Mouse (Mus musculus): ENCODE data around the gene Chrnb2. TPM values are rescaled to one million over a fixed set of nuclear protein-coding genes. Genes with fewer than 3 reads are reported as not detected.
A peak's percentile ranks its signal among the peaks of the same experiment; 100 is the strongest.

Chrnb2 gene
- total RNA-seq, 2 experiments from 2014 or later = 28.4 to 29.2 TPM

DNA sequence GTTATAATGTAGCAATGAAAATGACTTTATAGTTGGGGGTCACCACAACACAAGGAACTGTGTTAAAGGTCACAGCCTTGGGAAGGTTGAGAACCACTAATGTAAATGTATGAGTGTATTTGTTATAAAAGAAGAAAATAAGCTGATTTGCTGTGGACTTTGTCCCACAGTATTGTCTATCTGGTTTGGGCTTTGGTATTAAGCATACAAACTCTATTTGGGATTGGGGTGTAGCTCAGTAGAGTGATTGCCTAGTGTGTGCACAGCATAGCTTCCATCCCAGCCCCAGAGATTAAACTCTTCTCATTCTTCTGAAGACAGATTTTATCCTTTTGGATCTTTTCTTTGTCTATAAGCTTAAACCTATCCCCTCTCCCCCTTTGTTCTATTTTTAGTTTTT is 42.4 kb downstream of the Chrnb2 start:
- no peak for DNase-seq
- intact Hi-C loops (cut with DNase I) = no loop called here

DNA sequence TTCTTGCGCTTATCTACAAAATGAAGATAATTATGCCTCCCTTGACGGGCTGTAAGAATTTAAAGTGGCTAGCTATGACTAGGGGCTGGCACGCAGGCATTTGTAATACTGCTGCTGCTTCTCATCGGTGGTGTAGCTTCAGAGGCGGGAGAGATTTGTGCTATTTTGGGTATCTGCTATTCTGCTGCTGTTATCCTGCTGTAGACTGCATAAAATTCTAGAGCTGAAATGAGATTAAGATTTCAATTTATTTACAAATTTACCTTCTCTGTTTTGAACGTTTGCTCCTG is 48.5 kb downstream of the Chrnb2 start:
- intact Hi-C loops (cut with DNase I) = no loop called here
- DNase-seq = no peak

DNA sequence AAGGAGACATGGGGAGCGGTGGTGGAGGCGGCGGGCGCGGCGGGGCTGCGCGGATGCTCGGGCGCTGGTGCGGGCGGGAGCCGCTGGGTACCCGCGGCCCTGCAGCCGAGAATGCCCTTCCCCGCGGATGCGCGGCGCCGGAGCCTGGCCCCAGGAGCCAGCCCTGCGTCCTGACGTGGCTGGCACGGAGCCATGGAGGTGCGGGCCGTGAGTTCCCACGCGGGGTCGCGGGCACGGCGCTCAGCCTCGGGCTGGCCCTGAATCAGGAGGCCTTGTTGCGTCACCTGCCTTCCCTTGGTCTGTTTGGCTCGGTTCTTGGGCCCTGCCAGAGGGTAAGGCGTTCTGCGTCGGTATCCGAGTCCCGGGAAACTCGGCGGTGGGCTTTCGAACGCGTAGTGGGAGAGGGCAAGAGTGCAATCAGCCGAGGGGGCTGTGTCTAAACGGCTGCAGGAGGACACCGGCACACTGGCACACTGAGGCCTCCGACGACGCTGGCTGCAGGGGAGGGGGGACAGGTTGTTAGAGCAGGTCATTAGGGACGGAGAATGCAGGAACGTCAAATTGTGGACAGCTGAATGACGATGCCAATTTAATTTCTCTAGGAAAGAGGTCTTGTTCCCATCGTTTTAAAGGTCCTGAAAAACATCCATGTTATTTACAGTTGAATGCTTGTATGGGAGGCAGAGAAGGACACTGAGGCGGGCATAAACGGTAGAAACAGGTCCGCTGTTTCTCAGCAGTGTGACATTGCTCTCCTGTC is 49.0 kb downstream of the Chrnb2 start:
- intact Hi-C loops (cut with DNase I) = no loop called here
- peak; percentile 56 for DNase-seq

DNA sequence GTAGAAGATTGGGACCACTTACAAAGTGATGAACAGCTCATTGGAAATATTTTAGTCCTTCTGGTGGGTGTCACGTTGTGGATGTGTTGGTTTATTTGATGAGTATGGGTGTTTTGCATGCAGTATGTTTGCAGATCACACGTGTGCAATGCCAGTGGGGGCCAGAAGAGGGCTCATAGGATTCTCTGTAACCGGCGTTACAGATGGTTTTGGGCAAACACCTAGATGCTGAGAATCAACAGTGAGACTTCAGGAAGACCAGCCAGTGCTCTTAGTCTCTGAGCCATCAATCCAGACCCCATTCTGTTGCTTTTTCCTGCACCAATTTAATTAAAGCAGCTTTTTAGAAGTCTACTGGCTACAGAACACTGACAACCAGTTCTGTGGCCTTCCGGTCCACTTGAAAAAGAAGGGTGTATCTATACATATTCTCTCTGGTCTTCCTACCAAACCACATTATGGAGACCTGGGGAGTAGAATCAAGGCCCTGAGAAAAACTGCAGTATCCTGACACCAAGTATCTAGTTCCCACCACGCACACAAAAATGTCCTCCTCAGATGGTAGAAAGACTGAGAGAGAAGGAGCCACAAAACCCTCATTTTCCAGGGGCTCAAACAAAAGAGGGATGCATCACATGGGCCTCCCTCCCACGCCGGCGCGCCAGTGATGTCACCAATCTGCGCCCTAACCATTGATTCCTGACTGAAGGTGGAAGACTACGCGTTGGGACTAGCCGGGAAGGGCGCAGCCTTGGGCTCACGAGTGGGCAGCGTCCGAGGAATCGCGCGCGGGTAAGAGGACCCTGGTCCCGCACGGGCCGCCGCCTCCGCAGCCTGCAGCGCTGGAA is 49.8 kb downstream of the Chrnb2 start, which contains the start of gene Adar:
Gene Adar (plus strand): TSS at position 664 of the 848 bp plus-strand sequence.
- peak; percentile 90 for DNase-seq
- intact Hi-C loops (cut with DNase I) = no loop called here

- DNase-seq = no peak
- intact Hi-C loops (cut with DNase I) = no loop called here
These were observed 60.4 kb downstream of the Chrnb2 start for GRCm38 (mm10) chr3:89704064-89704463.

DNA sequence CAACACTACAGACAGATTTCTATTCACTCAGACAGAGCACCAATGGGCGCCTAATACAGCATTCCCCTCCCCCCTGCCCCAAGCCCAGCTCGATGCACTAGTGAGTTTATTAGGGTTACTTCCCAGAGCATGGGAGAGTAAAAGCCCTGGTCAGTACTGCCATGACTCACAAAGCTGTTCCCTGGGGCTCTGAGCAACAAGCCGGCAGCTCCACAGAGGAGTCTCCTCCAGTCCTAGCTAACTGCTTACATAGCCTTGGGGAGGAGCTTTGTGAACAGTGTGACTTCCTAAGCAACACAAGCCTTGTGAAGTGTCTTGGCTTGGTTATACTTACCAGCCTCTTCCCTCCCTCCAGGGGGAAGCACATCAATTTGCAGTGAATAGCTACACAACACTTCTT is 60.8 kb downstream of the Chrnb2 start:
- intact Hi-C loops (cut with DNase I) = no loop called here
- no peak for DNase-seq

GRCm38 (mm10) chr3:89700461-89700860 is 64.0 kb downstream of the Chrnb2 start:
- no peak for DNase-seq
- intact Hi-C loops (cut with DNase I) = no loop called here

DNA sequence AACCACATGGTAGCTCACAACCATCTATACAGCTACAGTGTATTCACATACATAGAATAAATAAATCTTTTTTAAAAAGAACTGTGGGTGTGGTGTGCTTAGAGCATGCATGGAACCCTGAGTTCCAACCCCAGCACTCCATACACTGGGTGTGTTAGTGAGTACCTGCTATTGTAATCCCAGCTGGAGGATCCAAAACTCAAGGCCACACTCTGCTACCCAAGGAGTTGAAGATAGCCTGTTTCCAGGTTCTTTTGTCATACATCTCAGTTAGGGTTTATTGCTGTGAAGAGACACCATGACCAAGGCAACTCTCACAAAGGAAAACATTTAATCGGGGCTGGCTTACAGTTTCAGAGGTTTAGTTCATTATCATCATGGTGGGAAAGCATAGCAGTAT is 65.5 kb downstream of the Chrnb2 start:
- DNase-seq = no peak
- intact Hi-C loops (cut with DNase I) = no loop called here

Other genes with a start within 250 kb of the Chrnb2 start
- 10 to 100 TPM; 19.5 to 20.7 TPM for gene Kcnn3, start 244.5 kb downstream of the Chrnb2 start, total RNA-seq (2021)
- gene Adar, start 49.6 kb downstream of the Chrnb2 start, total RNA-seq (2021) = 100 to 1,000 TPM; 102 to 106 TPM
- 10 to 100 TPM; 74.5 to 79.3 TPM for gene Ube2q1, start 9.0 kb upstream of the Chrnb2 start, total RNA-seq (2021)
- 1 to 10 TPM; 3.0 to 3.4 TPM for gene She, start 66.7 kb upstream of the Chrnb2 start, total RNA-seq (2021)
- gene Il6ra, start 148.6 kb upstream of the Chrnb2 start, total RNA-seq (2021) = 1 to 10 TPM; 1.8 to 1.9 TPM
- 10 to 100 TPM; 80.1 to 86.5 TPM for gene Atp8b2, start 198.9 kb upstream of the Chrnb2 start, total RNA-seq (2021)
- gene Hax1, start 234.1 kb upstream of the Chrnb2 start, total RNA-seq (2021) = 10 to 100 TPM; 55.0 to 60.9 TPM

Measured in left cerebral cortex, postnatal 4 days (tissue).